Mouse (Mus musculus) C2C12 (cell line): ENCODE data around the gene Naa50.

Experiments used
- CTCF ChIP-seq: IDR thresholded peaks from one replicate; pipeline ENCODE4 v1.5.1; 2011; ENCODE audit not compliant: control insufficient read depth, insufficient read depth, insufficient read length
- MYOD1 ChIP-seq: IDR thresholded peaks from one replicate; pipeline ENCODE4 v1.6.1; 2011; ENCODE audit warnings: low read depth; ENCODE audit not compliant: control insufficient read depth, insufficient read length

DNA sequence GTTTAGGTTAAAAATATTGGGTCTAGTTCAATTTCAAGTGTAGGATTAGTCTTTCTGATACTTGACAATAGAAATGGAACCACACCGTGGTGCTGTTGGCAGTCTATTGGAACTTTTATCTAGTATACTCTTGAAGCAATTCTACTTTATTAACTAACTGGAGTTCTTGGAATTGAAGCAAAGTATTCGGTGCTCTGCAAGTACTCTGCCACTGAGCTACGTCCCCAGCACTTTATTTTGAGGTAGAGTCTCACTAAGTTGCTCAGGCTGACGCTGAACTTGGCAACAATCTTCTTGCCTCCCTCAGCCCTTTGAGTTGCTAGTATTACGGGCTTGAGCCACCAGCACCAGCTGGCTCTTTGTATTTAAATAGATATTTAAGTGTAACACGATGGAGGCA, 1.9 kb downstream of the Naa50 start:
- TF ChIP-seq CTCF, result no peak
- TF ChIP-seq MYOD1, result no peak
